Mouse (Mus musculus) mouse trophoblast stem cell (cell line): ENCODE measurements around the gene Gm11111.

Experiments
- in situ Hi-C, 2 experiments: fragments of 300-500 bp; cut with MseI, MboI; formaldehyde crosslinking; loops; 2 replicates in 1 of 2; 3 replicates in 1 of 2; pipeline ENCODE4 v1.15.1; 2025

Gm11111 gene

GRCm38 (mm10) chr5:98580811-98581210 is 28.3 kb downstream of the Gm11111 start:
- in situ Hi-C loops, result no loop called here

- in situ Hi-C loops, result no loop called here
Measured at GRCm38 (mm10) chr5:98582051-98582450, 29.6 kb downstream of the Gm11111 start.

GRCm38 (mm10) chr5:98585915-98586314 is 33.4 kb downstream of the Gm11111 start:
- in situ Hi-C loops, result no loop called here
